Mouse (Mus musculus): ENCODE measurements around the gene Tmem217.

Gene Tmem217

GRCm38 (mm10) chr17:29552162-29552732 lies at the start of gene Tmem217:
TSS of gene Tmem217 (minus strand) at chr17:29552385.
- no peak for DNase-seq (ENCODE audit: low read depth, low spot score)

- peak; percentile 36 for DNase-seq (ENCODE audit: low read depth, low spot score)
Observed at GRCm38 (mm10) chr17:29601391-29601790, 49.2 kb upstream of the Tmem217 start.

- no peak for DNase-seq (ENCODE audit: low read depth, low spot score)
Observed at GRCm38 (mm10) chr17:29599537-29599936, 47.4 kb upstream of the Tmem217 start.

GRCm38 (mm10) chr17:29599051-29599450 lies 46.9 kb upstream of the Tmem217 start:
- no peak for DNase-seq (ENCODE audit: low read depth, low spot score)

GRCm38 (mm10) chr17:29596771-29597132 lies 44.6 kb upstream of the Tmem217 start:
- DNase-seq (ENCODE audit: low read depth, low spot score), result no peak

- DNase-seq (ENCODE audit: low read depth, low spot score), result no peak
Observed at GRCm38 (mm10) chr17:29595891-29596770, 43.9 kb upstream of the Tmem217 start.

- no peak for DNase-seq (ENCODE audit: low read depth, low spot score)
Observed at GRCm38 (mm10) chr17:29589221-29589898, 37.2 kb upstream of the Tmem217 start.

GRCm38 (mm10) chr17:29586921-29587320 lies 34.7 kb upstream of the Tmem217 start:
- DNase-seq (ENCODE audit: low read depth, low spot score), result no peak

GRCm38 (mm10) chr17:29585446-29585845 lies 33.3 kb upstream of the Tmem217 start:
- no peak for DNase-seq (ENCODE audit: low read depth, low spot score)

GRCm38 (mm10) chr17:29584737-29585136 lies 32.6 kb upstream of the Tmem217 start:
- DNase-seq (ENCODE audit: low read depth, low spot score), result no peak

GRCm38 (mm10) chr17:29584306-29584705 lies 32.1 kb upstream of the Tmem217 start:
- DNase-seq (ENCODE audit: low read depth, low spot score), result no peak

GRCm38 (mm10) chr17:29583569-29583968 lies 31.4 kb upstream of the Tmem217 start:
- DNase-seq (ENCODE audit: low read depth, low spot score), result no peak

- no peak for DNase-seq (ENCODE audit: low read depth, low spot score)
Observed at GRCm38 (mm10) chr17:29579579-29580126, 27.5 kb upstream of the Tmem217 start.

GRCm38 (mm10) chr17:29569831-29570230 lies 17.6 kb upstream of the Tmem217 start:
- no peak for DNase-seq (ENCODE audit: low read depth, low spot score)

GRCm38 (mm10) chr17:29568435-29568834 lies 16.2 kb upstream of the Tmem217 start:
- DNase-seq (ENCODE audit: low read depth, low spot score), result no peak

- no peak for DNase-seq (ENCODE audit: low read depth, low spot score)
Observed at GRCm38 (mm10) chr17:29565521-29565920, 13.3 kb upstream of the Tmem217 start.

- no peak for DNase-seq (ENCODE audit: low read depth, low spot score)
Observed at GRCm38 (mm10) chr17:29558476-29558875, 6.3 kb upstream of the Tmem217 start.

GRCm38 (mm10) chr17:29556893-29557292 lies 4.7 kb upstream of the Tmem217 start:
- DNase-seq (ENCODE audit: low read depth, low spot score), result no peak

GRCm38 (mm10) chr17:29556456-29556855 lies 4.3 kb upstream of the Tmem217 start:
- no peak for DNase-seq (ENCODE audit: low read depth, low spot score)

- no peak for DNase-seq (ENCODE audit: low read depth, low spot score)
Observed at GRCm38 (mm10) chr17:29554176-29554575, 2.0 kb upstream of the Tmem217 start.

- no peak for DNase-seq (ENCODE audit: low read depth, low spot score)
Observed at GRCm38 (mm10) chr17:29551019-29551418, 1.2 kb downstream of the Tmem217 start.
